Mouse (Mus musculus) layer of hippocampus, adult 18-20 months (tissue): ENCODE measurements at regions not wholly inside any gene's neighbourhood (a gene's known extent, or its start where the extent isn't known, plus 50 kb on each side); places are given as distances from the start of the nearest gene placed in this dataset.
"Not testable (repeated sequence)": the region's sequence is repeated elsewhere in the genome, so short reads cannot be mapped to it uniquely, and the experiment has no call there.

Experiments
- DNase-seq, 2 experiments: peaks; one replicate each; pipeline ENCODE4 v3.0.0; 2022; ENCODE audit warnings: low spot score in 2 of 2

GRCm38 (mm10) chr2:149283274-149283673, 121.6 kb upstream of the Cst10 start:
- no peak for DNase-seq

- no peak for DNase-seq
These were observed 120.7 kb upstream of the Cst10 start for GRCm38 (mm10) chr2:149284199-149284598.

- not testable (repeated sequence) for DNase-seq
These were observed 107.9 kb upstream of the Cst10 start for GRCm38 (mm10) chr2:149296936-149297335.

GRCm38 (mm10) chr2:149305553-149305952, 99.3 kb upstream of the Cst10 start:
- DNase-seq = no peak

GRCm38 (mm10) chr2:149350239-149350811, 54.5 kb upstream of the Cst10 start:
- peak; percentile 1 to 58 for DNase-seq
